Mouse (Mus musculus): ENCODE data around the gene Creg1. TPM values are rescaled to one million over a fixed set of nuclear protein-coding genes. Genes with fewer than 3 reads are reported as not detected.

The Creg1 gene
- polyA plus RNA-seq, 1 experiment from 2014 or later = 49.3 TPM

DNA sequence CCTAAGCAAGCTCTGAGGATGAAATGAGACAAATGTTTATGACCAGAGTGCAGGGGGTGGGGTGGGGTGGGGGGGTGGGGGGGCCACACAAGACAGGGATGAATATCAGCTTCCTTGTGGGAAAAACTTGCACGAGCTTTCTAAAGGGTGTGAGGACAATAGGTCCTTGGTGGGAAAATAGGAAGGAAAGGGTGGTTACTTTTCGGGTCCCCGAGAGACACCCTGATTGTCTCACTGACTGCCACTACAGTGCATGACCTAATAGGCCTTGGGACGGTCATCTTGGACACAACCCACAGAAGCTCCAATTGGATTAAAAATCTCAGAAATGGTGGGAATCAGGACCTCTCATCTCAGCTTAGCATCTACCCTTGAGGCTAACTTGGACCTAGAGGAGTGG is 55.6 kb downstream of the Creg1 start:
- H3K4me1 ChIP-seq = peaks cover 10% of the 10 kb centered on the region
- no peaks in the 10 kb centered on the region for H3K36me3 ChIP-seq
- peaks cover 13% of the 10 kb centered on the region; the same call in 1 of the 2 replicates for H3K27me3 ChIP-seq
- H3K9ac ChIP-seq = no peak overlapping the region
- H3K27ac ChIP-seq = no peak overlapping the region
- WGBS = 85% methylated on average over 4 of the region's 4 CpGs
- no peak overlapping the region for H3K4me3 ChIP-seq
- no peak overlapping the region for H3K4me2 ChIP-seq (replicated peaks)
- ATAC-seq (ENCODE audit: low FRiP score, low read depth) = no peak
- H3K9me3 ChIP-seq = no peaks in the 10 kb centered on the region

DNA sequence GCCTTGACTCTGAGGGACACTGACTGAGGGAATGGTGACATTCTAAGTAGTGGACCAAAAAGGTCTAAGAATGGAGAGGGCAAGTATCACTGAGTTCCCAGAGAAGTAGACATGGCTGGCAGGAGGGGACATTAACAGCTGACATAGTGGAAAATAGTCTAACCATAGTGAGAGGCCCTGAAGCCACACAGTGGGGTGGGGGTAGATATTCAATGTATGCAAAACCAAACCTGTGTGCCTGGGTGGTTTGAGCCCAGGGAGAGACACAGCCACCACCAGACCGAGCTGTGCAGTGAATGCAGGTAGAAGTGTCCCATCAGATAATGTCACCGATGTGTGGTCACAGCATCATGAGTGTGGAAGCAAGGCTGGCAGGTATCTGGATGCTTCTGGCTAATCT is 58.5 kb downstream of the Creg1 start:
- no peak for ATAC-seq (ENCODE audit: low FRiP score, low read depth)
- 0 out of 2 replicates have a peak, but pooled peaks cover under 1% of the 10 kb centered on the region for H3K27me3 ChIP-seq
- 92% methylated on average over 2 of the region's 2 CpGs for WGBS

More for the DNA sequence above, 58.5 kb downstream of the Creg1 start:
- Histone ChIP-seq H3K9ac (no peak overlapping the region), H3K4me1 (no peaks in the 10 kb centered on the region), H3K27ac (no peak overlapping the region), H3K9me3 (no peaks in the 10 kb centered on the region), H3K4me3 (no peak overlapping the region), H3K4me2 (replicated peaks) (no peak overlapping the region), H3K36me3 (no peaks in the 10 kb centered on the region)

Other genes with a start within 250 kb of the Creg1 start
- 196 TPM in 2 replicates for gene Mpzl1, start 129.2 kb upstream of the Creg1 start, polyA plus RNA-seq (2015; fragmentation: Nextera tagmentation; extraction: Ambion mirVana)
- 16.2 and 16.3 TPM in 2 replicates for gene Rcsd1, start 54.0 kb upstream of the Creg1 start, polyA plus RNA-seq (2015; fragmentation: Nextera tagmentation; extraction: Ambion mirVana)
- 0.48 and 0.69 TPM in 2 replicates for gene Cd247, start 24.9 kb downstream of the Creg1 start, polyA plus RNA-seq (2015; fragmentation: Nextera tagmentation; extraction: Ambion mirVana)
- gene Pou2f1, start 238.9 kb downstream of the Creg1 start, polyA plus RNA-seq (2015; fragmentation: Nextera tagmentation; extraction: Ambion mirVana) = 15.3 and 15.9 TPM in 2 replicates

Data from limb, embryonic 13.5 days (tissue).